Comparison of ENCODE assay signal across 13 mouse cellular contexts in the genomic region with DNA sequence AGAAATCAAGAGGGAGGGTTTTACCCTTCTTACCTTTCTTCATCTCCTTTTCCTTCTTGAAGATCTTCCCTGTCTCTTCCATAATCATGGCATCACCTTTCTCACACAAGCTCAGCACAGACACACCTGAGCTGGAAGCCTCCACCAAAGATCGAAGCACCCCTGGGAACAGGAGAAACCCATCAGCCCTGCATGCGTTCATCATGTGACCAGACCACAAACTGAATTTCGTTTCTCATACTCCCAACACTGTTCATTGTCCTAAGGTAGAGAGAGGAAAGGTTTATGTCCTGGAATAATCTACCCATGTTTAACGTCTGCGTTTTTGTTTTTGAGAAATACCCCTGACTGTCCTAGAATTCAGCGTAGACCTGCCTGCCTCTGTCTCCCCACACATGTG. TPM values are rescaled to one million over a fixed set of nuclear protein-coding genes. Genes with fewer than 3 reads are reported as not detected.
DNase-seq lines count a peak whose midpoint lies in the region; ATAC-seq and TF ChIP-seq lines count a peak whose summit lies in the region.
"Had no signal": no experiment of that assay in that cellular context is flagged by ENCODE, and none has a peak within 500 bp of the region (broad histone marks: within the 10 kb centered on the region; RNA-seq: fewer than 3 reads in every experiment).

No protein-coding gene starts in this region.

- TF ChIP-seq CTCF in CH12.LX (conservative IDR thresholded peaks at IDR 0.05 in 1 of 2, IDR thresholded peaks at IDR 0.05 in 1 of 2; ENCODE audit: low read depth in 2 of 2, low read length in 2 of 2), result no peak
- TF ChIP-seq CTCF in bone marrow macrophage, adult 2 months (IDR thresholded peaks at IDR 0.05; ENCODE audit: low read depth, low read length), result no peak

- TF ChIP-seq EP300 in CH12.LX (IDR thresholded peaks at IDR 0.05; ENCODE audit: low read length), result no peak

- TF ChIP-seq POLR2A in CH12.LX (IDR thresholded peaks at IDR 0.05; ENCODE audit: low read depth, low read length), result no peak
- TF ChIP-seq POLR2A in bone marrow macrophage, adult 2 months (IDR thresholded peaks at IDR 0.05; ENCODE audit: borderline replicate concordance, low read depth, low read length), result no peak

- H3K36me3 ChIP-seq in hindbrain, embryonic 10.5 days, result peaks cover 55% of the 10 kb centered on the region
- peaks cover 5% of the 10 kb centered on the region for H3K36me3 ChIP-seq in hindbrain, embryonic 11.5 days (ENCODE audit: control insufficient read depth, insufficient read depth, low read length)
- H3K36me3 ChIP-seq in CH12.LX (replicated peaks in 1 of 2; ENCODE audit: control insufficient read depth in 1 of 2, insufficient read depth in 1 of 2, low read length in 1 of 2), result peaks cover 43 to 61% of the 10 kb centered on the region in 2 experiments
- H3K36me3 ChIP-seq in liver, embryonic 13.5 days, result peaks cover 55% of the 10 kb centered on the region

- no peak overlapping the region for H3K4me2 ChIP-seq in hindbrain, embryonic 11.5 days (replicated peaks; ENCODE audit: low read depth, low read length)
- peak overlapping the region; percentile 81 for H3K4me2 ChIP-seq in CH12.LX (ENCODE audit: insufficient read depth, low read depth, poor library complexity, severe bottlenecking)
- H3K4me2 ChIP-seq in liver, embryonic 13.5 days, result peak overlapping the region; percentile 97

- WGBS in hindbrain, embryonic 10.5 days, result 95% methylated on average over 6 of the region's 6 CpGs
- WGBS in hindbrain, embryonic 11.5 days, result 95% methylated on average over 6 of the region's 6 CpGs
- WGBS in liver, embryonic 13.5 days (ENCODE audit: insufficient replicate concordance), result 71% methylated on average over 6 of the region's 6 CpGs

- in situ Hi-C loops in CH12.LX (cut with MboI; ENCODE audit: low pct_ligation_motif_present, low pct_unique_long_range_greater_than_20kb, low sequenced_read_pairs), result no loop called here

- no peaks in the 10 kb centered on the region for H3K27me3 ChIP-seq in hindbrain, embryonic 10.5 days (ENCODE audit: insufficient read depth, poor library complexity, severe bottlenecking)
- H3K27me3 ChIP-seq in hindbrain, embryonic 11.5 days (ENCODE audit: control insufficient read depth, insufficient read depth, low read length), result no peaks in the 10 kb centered on the region
- H3K27me3 ChIP-seq in CH12.LX (replicated peaks), result no peaks in the 10 kb centered on the region
- H3K27me3 ChIP-seq in liver, embryonic 13.5 days, result no peaks in the 10 kb centered on the region

- TF ChIP-seq RAD21 in CH12.LX (IDR thresholded peaks at IDR 0.05; ENCODE audit: low read depth, low read length), result no peak

- H3K4me3 ChIP-seq in hindbrain, embryonic 10.5 days, result peak overlapping the region; percentile 98
- no peak overlapping the region for H3K4me3 ChIP-seq in hindbrain, embryonic 11.5 days (ENCODE audit: low read depth, low read length)
- peak overlapping the region; percentile 51 to 98 (median 94) for H3K4me3 ChIP-seq in CH12.LX (replicated peaks in 1 of 3; ENCODE audit: low read depth in 2 of 3, low read length in 2 of 3, poor library complexity in 1 of 3)
- H3K4me3 ChIP-seq in bone marrow macrophage, adult 2 months (ENCODE audit: insufficient read depth, low read length), result peak overlapping the region; percentile 58
- H3K4me3 ChIP-seq in liver, embryonic 13.5 days (replicated peaks), result peak overlapping the region; percentile 90
- H3K4me3 ChIP-seq: left cerebral cortex, adult 2 months had no signal

- no peak for DNase-seq in hindbrain, embryonic 10.5 days (ENCODE audit: low spot score)
- DNase-seq in hindbrain, embryonic 11.5 days (ENCODE audit: low spot score), result no peak
- no peak for DNase-seq in CH12.LX (ENCODE audit: extremely low read depth)
- no peak for DNase-seq in liver, embryonic 13.5 days
- no peak for DNase-seq in ovary, postnatal 10 days (ENCODE audit: low spot score)
- no peak for DNase-seq in thymus, postnatal 36 days
- no peak for DNase-seq in kidney, postnatal 14 days
- DNase-seq: cerebellum, postnatal 10 days; kidney, adult 18-20 months; right cerebral cortex, postnatal 14 days; thymus, adult 18-20 months had no signal

- H3K9ac ChIP-seq in hindbrain, embryonic 11.5 days (ENCODE audit: low read depth, low read length), result no peak overlapping the region; the same call in 1 of the 2 replicates
- H3K9ac ChIP-seq in CH12.LX (ENCODE audit: insufficient read depth, low read depth), result peak overlapping the region; percentile 83
- peak overlapping the region; percentile 98 for H3K9ac ChIP-seq in liver, embryonic 13.5 days

- no peak for ATAC-seq in hindbrain, embryonic 11.5 days (ENCODE audit: low FRiP score)
- no peak for ATAC-seq in liver, embryonic 13.5 days (ENCODE audit: low read depth)

- no peaks in the 10 kb centered on the region for H3K9me3 ChIP-seq in hindbrain, embryonic 10.5 days
- H3K9me3 ChIP-seq in hindbrain, embryonic 11.5 days (ENCODE audit: control insufficient read depth, low read length), result no peaks in the 10 kb centered on the region
- H3K9me3 ChIP-seq in CH12.LX (replicated peaks; ENCODE audit: low read length), result no peaks in the 10 kb centered on the region
- H3K9me3 ChIP-seq in liver, embryonic 13.5 days (replicated peaks), result no peaks in the 10 kb centered on the region

- no peak overlapping the region for H3K27ac ChIP-seq in hindbrain, embryonic 10.5 days
- H3K27ac ChIP-seq in hindbrain, embryonic 11.5 days (ENCODE audit: low read depth, low read length), result no peak overlapping the region
- H3K27ac ChIP-seq in CH12.LX (ENCODE audit: insufficient read depth, low read depth), result peak overlapping the region; percentile 53; the same call in 1 of the 2 replicates
- no peak overlapping the region for H3K27ac ChIP-seq in bone marrow macrophage, adult 2 months (ENCODE audit: insufficient read depth, low read depth, low read length)
- H3K27ac ChIP-seq in liver, embryonic 13.5 days, result peak overlapping the region; percentile 92
- H3K27ac ChIP-seq: left cerebral cortex, adult 2 months had no signal

- dilution Hi-C loops in CH12.LX (cut with MboI; ENCODE audit: extremely low pct_ligation_motif_present, extremely low pct_unique_long_range_greater_than_20kb, low sequenced_read_pairs), result no loop called here

- peaks cover 38% of the 10 kb centered on the region for H3K79me2 ChIP-seq in CH12.LX (replicated peaks; ENCODE audit: control insufficient read depth, extremely low read depth, insufficient read depth, poor library complexity, severe bottlenecking)

- H3K4me1 ChIP-seq in hindbrain, embryonic 10.5 days (replicated peaks), result peaks cover 31% of the 10 kb centered on the region
- peaks cover 4% of the 10 kb centered on the region; the same call in 1 of the 2 replicates for H3K4me1 ChIP-seq in hindbrain, embryonic 11.5 days (replicated peaks; ENCODE audit: control insufficient read depth, insufficient read depth, low read length)
- H3K4me1 ChIP-seq in CH12.LX (ENCODE audit: control insufficient read depth in 1 of 2, insufficient read depth in 2 of 2), result peaks cover 4 to 27% of the 10 kb centered on the region in 2 experiments; a peak in 2 of 4 replicates
- peaks cover 18% of the 10 kb centered on the region for H3K4me1 ChIP-seq in bone marrow macrophage, adult 2 months (ENCODE audit: control insufficient read depth, insufficient read depth, low read length)
- peaks cover 39% of the 10 kb centered on the region for H3K4me1 ChIP-seq in liver, embryonic 13.5 days (replicated peaks)

RNA-seq across cellular contexts. Expression of a gene that starts 2.2 kb away (rescaled TPM):
- 205 and 257 TPM in 2 replicates for polyA plus RNA-seq in hindbrain, embryonic 10.5 days (2016; fragmentation: Nextera tagmentation; extraction: Ambion mirVana)
- 220 and 243 TPM in 2 replicates for polyA plus RNA-seq in hindbrain, embryonic 11.5 days (2014; fragmentation: Nextera tagmentation; extraction: Ambion mirVana)
- total RNA-seq in CH12.LX (2012; rRNA removed) (133 and 166 TPM in 2 replicates), CH12.LX (2014; rRNA removed) (126 and 129 TPM in 2 replicates)
- 550 and 650 TPM in 2 replicates for polyA plus RNA-seq in CH12.LX (2012; ENCODE audit: insufficient read length, low read depth)
- polyA plus RNA-seq in bone marrow macrophage, adult 2 months (2012; ENCODE audit: insufficient read depth, insufficient read length, missing spikeins), result 70.1 and 76.0 TPM in 2 replicates
- 207 and 228 TPM in 2 replicates for polyA plus RNA-seq in liver, embryonic 13.5 days (2015; fragmentation: Nextera tagmentation; extraction: Ambion mirVana)

RNA-seq across cellular contexts. Expression of a gene that starts 14.4 kb away (rescaled TPM):
- 2,868 and 3,332 TPM in 2 replicates for polyA plus RNA-seq in hindbrain, embryonic 10.5 days (2016; fragmentation: Nextera tagmentation; extraction: Ambion mirVana)
- 2,785 and 2,836 TPM in 2 replicates for polyA plus RNA-seq in hindbrain, embryonic 11.5 days (2014; fragmentation: Nextera tagmentation; extraction: Ambion mirVana)
- total RNA-seq in CH12.LX (2012; rRNA removed) (7,686 and 8,549 TPM in 2 replicates), CH12.LX (2014; rRNA removed) (2,395 and 2,709 TPM in 2 replicates)
- polyA plus RNA-seq in CH12.LX (2012; ENCODE audit: insufficient read length, low read depth), result 6,293 and 8,065 TPM in 2 replicates
- 2,460 and 2,819 TPM in 2 replicates for polyA plus RNA-seq in bone marrow macrophage, adult 2 months (2012; ENCODE audit: insufficient read depth, insufficient read length, missing spikeins)
- 2,776 and 3,150 TPM in 2 replicates for polyA plus RNA-seq in liver, embryonic 13.5 days (2015; fragmentation: Nextera tagmentation; extraction: Ambion mirVana)

RNA-seq across cellular contexts. Expression of a gene that starts 16.0 kb away (rescaled TPM):
- 16.9 and 19.9 TPM in 2 replicates for polyA plus RNA-seq in hindbrain, embryonic 10.5 days (2016; fragmentation: Nextera tagmentation; extraction: Ambion mirVana)
- polyA plus RNA-seq in hindbrain, embryonic 11.5 days (2014; fragmentation: Nextera tagmentation; extraction: Ambion mirVana), result 14.1 and 15.0 TPM in 2 replicates
- total RNA-seq in CH12.LX (2012; rRNA removed) (19.9 and 20.9 TPM in 2 replicates), CH12.LX (2014; rRNA removed) (16.2 TPM in 2 replicates)
- 14.4 and 14.6 TPM in 2 replicates for polyA plus RNA-seq in CH12.LX (2012; ENCODE audit: insufficient read length, low read depth)
- polyA plus RNA-seq in bone marrow macrophage, adult 2 months (2012; ENCODE audit: insufficient read depth, insufficient read length, missing spikeins), result 9.6 and 15.4 TPM in 2 replicates
- polyA plus RNA-seq in liver, embryonic 13.5 days (2015; fragmentation: Nextera tagmentation; extraction: Ambion mirVana), result 6.2 and 7.1 TPM in 2 replicates

RNA-seq across cellular contexts. Expression of a gene that starts 25.9 kb away (rescaled TPM):
- polyA plus RNA-seq in hindbrain, embryonic 10.5 days (2016; fragmentation: Nextera tagmentation; extraction: Ambion mirVana), result 5.0 and 13.5 TPM in 2 replicates
- 4.6 and 7.0 TPM in 2 replicates for polyA plus RNA-seq in hindbrain, embryonic 11.5 days (2014; fragmentation: Nextera tagmentation; extraction: Ambion mirVana)
- total RNA-seq in CH12.LX (2012; rRNA removed) (12.6 and 13.2 TPM in 2 replicates), CH12.LX (2014; rRNA removed) (11.3 and 13.0 TPM in 2 replicates)
- 7.4 and 7.7 TPM in 2 replicates for polyA plus RNA-seq in CH12.LX (2012; ENCODE audit: insufficient read length, low read depth)
- polyA plus RNA-seq in bone marrow macrophage, adult 2 months (2012; ENCODE audit: insufficient read depth, insufficient read length, missing spikeins), result 2.2 and 2.6 TPM in 2 replicates
- polyA plus RNA-seq in liver, embryonic 13.5 days (2015; fragmentation: Nextera tagmentation; extraction: Ambion mirVana), result 1.2 and 1.9 TPM in 2 replicates

RNA-seq across cellular contexts. Expression of a gene that starts 37.9 kb away (rescaled TPM):
- polyA plus RNA-seq in hindbrain, embryonic 10.5 days (2016; fragmentation: Nextera tagmentation; extraction: Ambion mirVana), result 20.2 and 22.0 TPM in 2 replicates
- 12.6 and 15.7 TPM in 2 replicates for polyA plus RNA-seq in hindbrain, embryonic 11.5 days (2014; fragmentation: Nextera tagmentation; extraction: Ambion mirVana)
- total RNA-seq in CH12.LX (2012; rRNA removed) (43.2 and 48.0 TPM in 2 replicates), CH12.LX (2014; rRNA removed) (20.2 and 20.6 TPM in 2 replicates)
- polyA plus RNA-seq in CH12.LX (2012; ENCODE audit: insufficient read length, low read depth), result 33.0 and 38.2 TPM in 2 replicates
- polyA plus RNA-seq in bone marrow macrophage, adult 2 months (2012; ENCODE audit: insufficient read depth, insufficient read length, missing spikeins), result 179 and 197 TPM in 2 replicates
- 9.9 and 10.6 TPM in 2 replicates for polyA plus RNA-seq in liver, embryonic 13.5 days (2015; fragmentation: Nextera tagmentation; extraction: Ambion mirVana)

Comparison
In these comparisons a context has a peak if more than half of its experiments do, and no peak if none do; other contexts are left out.
1. H3K27ac ChIP-seq: peak in CH12.LX (single experiment) and liver, embryonic 13.5 days (single experiment); none in hindbrain, embryonic 10.5 days (single experiment), hindbrain, embryonic 11.5 days (single experiment) and bone marrow macrophage, adult 2 months (single experiment).